Mouse (Mus musculus) MEL (cell line): Measurements from ENCODE around the gene Mrpl32.

ENCODE experiments used
- CHD1 ChIP-seq: IDR thresholded peaks from 2 replicates; pipeline ENCODE4 v1.6.1; 2012; ENCODE audit warnings: low read depth, mild to moderate bottlenecking, inconsistent platforms, low read length, improper control_type of control experiment
- CHD2 ChIP-seq: IDR thresholded peaks from 2 replicates; pipeline ENCODE4 v1.6.1; 2011; ENCODE audit warnings: low read length, improper control_type of control experiment
- CTCF ChIP-seq, 3 experiments: IDR thresholded peaks in 2 of 3; conservative IDR thresholded peaks in 1 of 3; 2 replicates each; pipeline ENCODE4 v1.5.1; 2011 to 2012; ENCODE audit warnings: low read length in 3 of 3, low read depth in 2 of 3, mild to moderate bottlenecking in 2 of 3, improper control_type of control experiment in 1 of 3, inconsistent platforms in 1 of 3, mixed read lengths in 1 of 3, moderate library complexity in 1 of 3; ENCODE audit not compliant: control insufficient read depth in 1 of 3, insufficient read depth in 1 of 3, poor library complexity in 1 of 3, severe bottlenecking in 1 of 3
- KAT2A ChIP-seq: conservative IDR thresholded peaks from 2 replicates; pipeline ENCODE4 v1.6.1; 2012; ENCODE audit warnings: low read depth, low read length, improper control_type of control experiment, inconsistent platforms
- MAFK ChIP-seq: IDR thresholded peaks from 2 replicates; pipeline ENCODE4 v1.6.1; 2011; ENCODE audit warnings: low read depth, mild to moderate bottlenecking, low read length, improper control_type of control experiment, borderline replicate concordance
- MYB ChIP-seq: IDR thresholded peaks from 2 replicates; pipeline ENCODE4 v1.6.1; 2011; ENCODE audit warnings: mild to moderate bottlenecking, low read depth, low read length, improper control_type of control experiment
- NRF1 ChIP-seq: IDR thresholded peaks from 2 replicates; pipeline ENCODE4 v1.6.1; 2014; ENCODE audit warnings: low read depth, mild to moderate bottlenecking, inconsistent platforms, low read length, improper control_type of control experiment, moderate library complexity; ENCODE audit not compliant: poor library complexity, insufficient read depth, severe bottlenecking
- POLR2A ChIP-seq, 2 experiments: IDR thresholded peaks; 2 replicates each; pipeline ENCODE4 v1.6.1; 2011 to 2012; ENCODE audit warnings: low read length in 2 of 2, mild to moderate bottlenecking in 2 of 2, control low read depth in 1 of 2, improper control_type of control experiment in 1 of 2, low read depth in 1 of 2, moderate library complexity in 1 of 2; ENCODE audit not compliant: control insufficient read depth in 1 of 2, insufficient read depth in 1 of 2, poor library complexity in 1 of 2

DNA sequence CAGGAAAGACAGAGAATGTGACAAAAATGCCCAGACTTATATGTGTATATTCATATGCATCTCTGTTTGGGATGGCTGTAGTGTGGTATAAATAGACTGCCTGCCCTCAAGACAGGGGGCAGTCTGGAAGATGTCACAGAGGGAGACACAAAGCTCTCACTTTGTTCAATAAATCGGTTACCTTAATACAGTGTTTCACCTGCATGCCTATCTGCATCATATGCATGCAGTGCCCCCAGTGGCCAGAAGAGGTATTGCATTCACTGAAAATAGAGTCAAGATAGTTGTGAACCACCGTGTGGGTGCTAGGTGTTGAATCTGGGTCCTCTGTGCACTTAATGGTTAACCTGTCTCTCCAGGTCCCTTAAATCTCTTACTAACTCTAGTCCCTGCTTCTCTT lies 5.8 kb upstream of the Mrpl32 start:
- peak; percentile 63 to 94 (median 75) for TF ChIP-seq CTCF (IDR thresholded peaks at IDR 0.05 in 2 of 3, conservative IDR thresholded peaks at IDR 0.05 in 1 of 3; ENCODE audit: control insufficient read depth in 1 of 3, insufficient read depth in 1 of 3, low read depth in 2 of 3, low read length in 3 of 3, poor library complexity in 1 of 3, severe bottlenecking in 1 of 3)
- no peak for TF ChIP-seq KAT2A
- TF ChIP-seq CHD2 = no peak
- no peak for TF ChIP-seq MAFK
- no peak for TF ChIP-seq NRF1
- TF ChIP-seq POLR2A (IDR thresholded peaks at IDR 0.05; ENCODE audit: control insufficient read depth in 1 of 2, insufficient read depth in 1 of 2, low read depth in 1 of 2, low read length in 2 of 2, poor library complexity in 1 of 2) = no peak
- TF ChIP-seq CHD1 = no peak
- TF ChIP-seq MYB = no peak
